Mouse (Mus musculus) kidney, adult 2 months (tissue): ENCODE measurements around the gene Gm5475.

Experiments used
- CTCF ChIP-seq: fragments of 200-500 bp; conservative IDR thresholded peaks from 2 replicates; pipeline ENCODE4 v1.5.1; 2011; ENCODE audit warnings: low read depth, mild to moderate bottlenecking, control low read depth, low read length, moderate library complexity, mixed read lengths; ENCODE audit not compliant: insufficient read depth, insufficient read length
- POLR2A ChIP-seq: fragments of 200-500 bp; IDR thresholded peaks from one replicate; pipeline ENCODE4 v1.6.1; 2011; ENCODE audit warnings: low read depth, low read length, control low read depth

- TF ChIP-seq POLR2A (peak; percentile 76), CTCF (no peak)
These were observed 21.4 kb downstream of the Gm5475 start for GRCm38 (mm10) chr15:100443126-100443922.
